Mouse (Mus musculus) kidney, adult 8-10 months (tissue): Measurements from ENCODE around the gene Ciz1.

Source experiments
- DNase-seq, 2 experiments: peaks; one replicate each; pipeline ENCODE4 v3.0.0; 2022

The Ciz1 gene

GRCm38 (mm10) chr2:32319586-32320580 lies 32.2 kb upstream of the Ciz1 start:
- no peak for DNase-seq

GRCm38 (mm10) chr2:32320721-32321120 lies 31.4 kb upstream of the Ciz1 start:
- no peak for DNase-seq

- peak; percentile 24 to 43 for DNase-seq
These were observed 30.4 kb upstream of the Ciz1 start for GRCm38 (mm10) chr2:32321591-32322298.

- no peak for DNase-seq
These were observed 29.1 kb upstream of the Ciz1 start for GRCm38 (mm10) chr2:32322754-32323741.

DNA sequence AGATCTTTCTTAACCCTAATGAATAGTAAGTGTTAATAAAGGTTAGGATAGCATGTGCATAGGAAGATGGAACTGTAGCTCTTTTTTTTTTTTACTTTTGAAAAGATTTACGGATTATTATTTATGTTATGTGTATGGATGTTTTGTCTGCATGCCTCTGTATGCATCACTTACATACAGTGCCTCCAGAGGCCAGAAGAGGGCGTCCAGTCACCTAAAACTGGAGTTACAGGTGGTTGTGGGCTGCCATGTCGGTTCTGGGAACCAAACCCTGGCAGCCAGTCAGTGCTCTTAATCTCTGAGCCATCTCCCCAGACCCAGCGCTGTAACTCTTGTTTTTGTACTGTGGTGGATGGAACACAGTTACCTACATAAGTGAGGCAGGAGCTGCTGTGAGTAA lies 27.8 kb upstream of the Ciz1 start:
- DNase-seq = no peak

DNA sequence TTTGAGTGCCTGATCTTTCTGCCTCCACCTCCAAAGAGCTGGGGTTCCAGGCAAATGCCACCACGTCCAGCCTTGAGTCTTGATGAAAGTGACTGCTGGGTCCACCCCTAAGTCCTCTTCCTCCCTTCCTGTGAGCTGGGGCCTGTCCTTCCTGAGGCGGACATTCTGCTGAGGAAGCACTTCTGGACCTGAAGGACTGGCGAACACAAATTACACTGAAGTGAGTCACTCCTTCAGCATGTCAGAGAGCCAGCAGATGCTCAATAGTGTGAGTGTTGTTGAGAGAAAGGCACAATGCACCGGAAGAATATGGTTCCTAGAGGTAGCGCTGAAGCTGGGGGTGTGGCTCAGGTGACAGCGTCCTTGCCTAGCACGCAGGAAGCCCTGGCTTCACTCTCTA lies 26.8 kb upstream of the Ciz1 start:
- no peak for DNase-seq

GRCm38 (mm10) chr2:32327200-32327599 lies 24.9 kb upstream of the Ciz1 start:
- no peak for DNase-seq

DNA sequence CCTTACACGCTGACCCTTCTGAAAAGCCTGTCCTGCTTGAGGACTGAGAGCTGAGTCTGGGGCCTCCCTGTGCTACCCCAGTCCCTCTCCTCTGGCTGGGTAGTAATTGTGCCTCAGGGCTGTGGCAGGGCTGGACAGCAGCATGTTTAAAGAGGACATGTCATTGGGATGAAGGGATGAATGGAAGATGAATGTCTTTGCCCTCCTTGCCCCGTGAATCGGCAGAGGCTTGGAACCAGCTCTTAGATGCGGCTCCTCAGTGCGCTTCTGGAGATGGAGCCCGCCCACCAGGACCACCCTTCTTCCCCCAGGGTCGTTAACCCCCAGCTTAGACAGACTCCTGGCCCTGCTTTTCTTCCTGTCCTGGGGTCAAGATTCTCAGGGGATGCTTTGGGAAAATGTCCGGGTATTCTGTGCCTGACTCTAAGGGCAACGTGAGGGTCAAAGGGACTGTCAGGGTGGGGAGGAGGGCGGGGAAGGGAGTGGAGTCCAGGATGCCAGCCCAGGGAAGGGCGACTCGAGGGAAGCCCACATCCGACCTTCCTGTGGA lies 23.1 kb upstream of the Ciz1 start:
- DNase-seq = no peak

DNA sequence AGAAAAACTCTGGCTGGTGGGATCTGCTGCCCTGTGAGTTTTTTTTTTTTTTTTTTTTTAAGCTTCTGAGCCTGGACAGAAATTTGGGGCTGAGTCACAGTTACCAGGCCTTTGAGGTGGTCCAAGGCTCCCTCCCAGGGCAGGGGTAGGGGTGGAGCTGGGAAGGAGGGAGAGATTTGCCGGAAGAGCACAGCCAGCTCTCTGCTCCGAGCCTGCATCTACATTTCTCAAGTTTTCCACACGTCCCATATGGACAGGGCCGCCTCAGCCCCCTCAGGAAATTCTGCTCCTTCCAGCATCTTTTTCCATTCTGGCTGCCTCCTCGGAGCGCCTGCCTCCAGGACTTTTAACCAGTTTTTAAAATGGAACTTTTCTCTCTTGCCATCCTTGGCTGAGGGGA lies 22.6 kb upstream of the Ciz1 start:
- DNase-seq = no peak

GRCm38 (mm10) chr2:32332159-32332558 lies 20.0 kb upstream of the Ciz1 start:
- no peak for DNase-seq

DNA sequence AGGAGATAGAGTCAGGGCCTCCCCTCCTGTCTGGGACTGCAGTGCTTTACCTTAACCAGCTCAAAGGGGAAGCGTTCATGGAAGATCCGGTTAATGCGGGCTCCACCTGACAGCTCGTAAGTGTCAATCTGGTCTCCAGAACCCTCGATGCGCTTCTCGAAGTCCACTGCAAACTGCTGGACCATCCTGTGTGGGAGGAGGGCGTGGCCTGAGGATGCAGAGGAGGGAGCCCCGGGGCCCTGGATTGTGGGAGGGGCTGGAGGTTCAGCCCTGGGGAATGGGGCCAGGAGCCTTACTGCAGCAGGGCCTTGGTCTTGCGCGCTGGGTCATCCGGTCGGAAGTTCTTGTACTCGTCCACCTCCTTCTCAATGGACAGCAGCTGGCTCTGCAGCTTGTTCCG lies 16.2 kb upstream of the Ciz1 start:
- DNase-seq = no peak

DNA sequence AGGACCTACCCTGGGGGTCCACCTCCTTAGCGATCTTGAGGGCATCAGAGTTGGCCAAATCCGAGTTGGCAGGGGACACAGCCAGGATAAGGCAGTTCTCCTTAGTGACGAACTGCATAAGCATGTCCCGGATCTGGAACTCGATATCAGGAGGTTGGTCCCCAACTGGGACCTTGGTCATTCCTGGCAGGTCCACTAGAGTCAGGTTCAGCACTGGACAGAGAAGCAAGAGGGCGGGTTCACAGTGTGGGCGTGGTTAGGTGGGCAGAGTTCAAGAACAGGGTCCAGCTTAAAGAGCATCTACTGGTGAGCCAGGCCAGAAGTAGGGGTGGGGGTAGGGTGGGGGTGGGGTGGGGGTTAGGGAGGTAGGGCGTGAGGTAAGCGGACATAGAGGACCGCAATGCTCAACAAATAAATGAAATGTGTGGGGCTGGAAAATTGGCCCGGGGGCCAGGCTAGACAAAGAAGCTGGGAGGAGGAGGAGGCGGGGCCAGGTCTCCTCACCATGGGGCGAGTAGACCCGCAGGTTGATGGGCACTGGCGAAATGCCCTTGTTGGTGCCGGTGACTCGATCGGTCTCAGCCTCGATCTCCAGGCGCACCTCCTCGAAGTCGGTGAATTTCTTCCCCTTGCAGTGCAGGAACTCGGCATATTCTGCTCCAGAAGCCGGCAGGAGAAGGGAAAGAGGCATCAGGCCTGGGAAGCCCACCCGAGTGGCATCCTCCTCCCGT lies 12.1 kb upstream of the Ciz1 start:
- peak in 1 of 2 experiments; percentile 32 for DNase-seq

GRCm38 (mm10) chr2:32340836-32341633 lies 11.1 kb upstream of the Ciz1 start:
- DNase-seq = no peak

DNA sequence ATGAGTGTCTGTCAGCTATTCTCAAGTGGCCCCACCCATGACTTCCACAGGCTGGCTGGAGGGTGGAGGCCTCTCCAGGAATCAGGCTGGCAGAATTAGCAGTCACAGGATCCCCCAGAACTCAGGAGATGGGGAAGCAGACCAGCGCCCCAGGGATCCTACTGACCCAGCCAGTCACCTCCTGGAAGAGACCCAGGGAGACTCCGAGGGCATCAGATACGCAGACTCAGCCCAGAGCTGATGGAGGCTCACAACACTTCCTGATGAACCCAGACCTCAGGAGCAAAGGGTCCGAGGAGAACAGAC lies 10.5 kb upstream of the Ciz1 start:
- DNase-seq = no peak

GRCm38 (mm10) chr2:32342039-32342438 lies 10.1 kb upstream of the Ciz1 start:
- no peak for DNase-seq

- DNase-seq = no peak
These were observed 9.4 kb upstream of the Ciz1 start for GRCm38 (mm10) chr2:32342539-32343350.

GRCm38 (mm10) chr2:32343351-32343671 lies 8.8 kb upstream of the Ciz1 start:
- no peak for DNase-seq

GRCm38 (mm10) chr2:32344056-32344455 lies 8.1 kb upstream of the Ciz1 start:
- DNase-seq = no peak

DNA sequence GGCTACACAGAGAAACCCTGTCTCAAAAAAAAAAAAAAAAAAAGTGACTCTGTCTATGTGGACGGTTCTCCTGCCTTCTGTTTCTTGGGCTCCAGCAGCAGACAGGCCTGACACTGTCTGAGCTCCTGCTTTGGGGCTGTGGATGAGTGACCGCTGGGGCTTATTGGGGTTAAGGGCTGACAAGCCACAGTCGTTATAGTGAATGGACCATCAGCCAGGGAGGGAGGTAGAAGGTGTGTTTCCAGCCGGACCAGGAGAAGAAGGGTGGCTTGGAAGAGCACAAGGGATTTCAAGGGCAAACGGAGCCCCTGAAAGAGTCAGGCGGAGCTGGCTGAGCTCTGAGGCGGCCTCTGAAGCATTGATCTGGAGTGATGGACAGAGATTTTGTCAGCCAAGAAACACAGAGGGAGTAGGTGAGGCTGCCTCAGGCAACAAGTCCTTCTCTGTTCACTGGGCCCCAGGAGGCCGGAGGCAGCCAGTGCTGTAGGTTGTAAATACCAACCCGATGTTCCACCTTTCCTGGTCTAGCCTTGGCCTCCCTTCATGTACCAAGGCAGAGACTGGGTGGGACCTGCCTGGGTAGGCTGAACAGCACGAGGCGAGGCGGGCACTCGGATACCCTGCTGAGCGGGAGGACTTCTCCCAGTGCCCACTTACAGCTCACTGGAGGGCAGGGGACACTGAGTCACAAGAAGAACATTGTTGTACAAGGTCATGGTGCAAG lies 7.4 kb upstream of the Ciz1 start:
- DNase-seq = no peak

DNA sequence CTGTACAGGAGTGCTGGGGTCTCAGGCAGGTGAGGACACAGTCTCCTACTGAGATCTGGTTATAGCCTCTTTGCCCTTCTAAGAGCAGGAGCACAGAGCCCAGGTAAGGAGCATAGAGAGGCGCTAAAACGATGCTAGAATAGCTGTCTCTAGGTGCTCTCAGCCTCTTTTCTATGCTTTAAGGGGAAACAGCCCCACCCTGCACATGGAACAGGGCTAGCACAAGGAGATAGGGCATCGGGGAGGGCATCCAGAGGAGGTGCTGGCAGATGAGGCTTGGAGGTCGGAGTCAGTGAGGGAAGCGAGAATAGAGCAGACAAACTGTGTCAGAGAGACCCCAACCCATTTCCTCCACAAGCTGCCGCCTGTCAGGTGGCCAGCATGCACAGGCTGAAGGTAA lies 5.1 kb upstream of the Ciz1 start:
- no peak for DNase-seq
